Mouse (Mus musculus): ENCODE measurements around the gene Speg. TPM values are rescaled to one million over a fixed set of nuclear protein-coding genes. Genes with fewer than 3 reads are reported as not detected.

Gene Speg
- polyA plus RNA-seq, 1 experiment from 2014 or later: 53.4 TPM

DNA sequence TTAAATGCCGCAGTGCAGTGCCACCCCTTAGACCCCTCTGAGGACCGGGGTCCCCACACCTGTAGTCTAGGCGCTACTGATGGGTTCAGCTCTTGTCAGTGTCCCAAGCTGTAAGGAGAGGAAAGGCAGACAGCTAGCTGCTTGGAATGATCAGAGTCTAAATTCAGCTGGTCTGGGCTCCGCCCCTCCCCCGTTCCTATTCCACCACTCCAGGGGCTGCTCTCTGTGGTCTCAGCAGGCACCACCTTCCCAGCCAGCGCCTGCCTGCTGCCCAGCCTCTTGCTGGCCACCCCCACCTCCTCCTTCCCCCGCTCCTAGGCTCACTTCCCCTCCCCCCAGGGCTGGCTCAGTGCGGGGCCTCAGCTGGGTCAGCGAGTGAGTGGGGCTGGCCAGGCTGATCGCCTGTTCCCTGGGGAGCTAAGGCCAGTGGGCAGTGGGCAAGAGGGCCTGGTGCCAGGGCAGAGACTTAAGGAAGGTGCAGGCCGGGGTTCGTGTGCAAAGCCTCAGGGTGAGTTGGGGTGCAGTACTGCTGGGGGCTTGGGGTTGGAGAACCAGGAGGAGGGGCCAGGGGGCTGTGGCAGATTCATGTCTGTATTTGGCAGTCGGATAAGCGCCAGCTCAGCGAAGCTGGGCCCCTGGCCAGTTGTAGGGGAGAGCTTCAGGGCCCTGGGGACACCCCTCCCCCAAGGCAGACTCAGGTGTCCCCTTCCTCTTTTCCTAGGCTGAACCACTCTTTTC lies 24.8 kb downstream of the Speg start:
- H3K4me1 ChIP-seq (ENCODE audit: control insufficient read depth in 2 of 2, insufficient read depth in 2 of 2, low read length in 2 of 2): peaks cover 26 to 52% of the 10 kb centered on the region in 2 experiments
- ATAC-seq (ENCODE audit: insufficient number of reproducible peaks, insufficient read depth, low FRiP score, low read depth): peak; percentile 88
- H3K36me3 ChIP-seq (ENCODE audit: control insufficient read depth, insufficient read depth, low read length): peaks cover 68% of the 10 kb centered on the region

DNA sequence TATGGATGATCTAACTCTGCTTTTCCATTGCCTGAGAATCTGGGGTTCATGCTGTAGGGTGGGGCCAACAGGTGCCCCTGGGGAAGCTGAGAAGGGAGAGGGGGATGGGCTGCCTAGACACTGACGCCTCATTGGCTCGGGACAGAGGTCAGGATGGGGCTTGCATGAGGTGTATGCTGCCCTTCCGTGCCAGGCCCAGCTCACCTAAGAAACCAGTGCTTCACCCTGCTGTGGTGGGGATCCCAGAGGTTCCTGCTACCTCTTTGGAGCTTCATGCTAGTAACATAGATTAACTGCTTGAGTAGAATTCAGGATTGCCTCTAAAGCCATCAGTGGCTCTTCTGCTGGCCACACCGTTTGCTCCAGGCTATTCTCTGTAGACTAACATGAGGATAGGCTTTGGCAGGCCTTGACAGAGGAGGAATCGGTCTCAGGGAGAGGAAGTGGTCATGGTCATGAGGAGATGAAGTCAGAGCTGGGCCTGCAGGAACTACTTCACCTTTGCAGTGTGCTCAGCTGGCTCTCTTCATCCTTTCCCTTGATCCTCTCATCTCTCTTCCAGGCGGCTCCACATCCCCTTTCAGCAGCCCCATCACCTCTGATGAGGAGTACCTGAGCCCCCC lies 25.5 kb downstream of the Speg start:
- peak overlapping the region; percentile 39 to 48 for H3K4me3 ChIP-seq (ENCODE audit: control insufficient read depth in 1 of 2, insufficient read depth in 1 of 2, low read depth in 1 of 2, low read length in 2 of 2)
- peaks cover 26 to 52% of the 10 kb centered on the region in 2 experiments for H3K4me1 ChIP-seq (ENCODE audit: control insufficient read depth in 2 of 2, insufficient read depth in 2 of 2, low read length in 2 of 2)
- H3K36me3 ChIP-seq (ENCODE audit: control insufficient read depth, insufficient read depth, low read length): peaks cover 68% of the 10 kb centered on the region
- WGBS: 19% methylated on average over 6 of the region's 6 CpGs
- no peak for ATAC-seq (ENCODE audit: insufficient number of reproducible peaks, insufficient read depth, low FRiP score, low read depth)
- H3K27ac ChIP-seq (replicated peaks in 1 of 2; ENCODE audit: control insufficient read depth in 1 of 2, insufficient read depth in 1 of 2, low read depth in 2 of 2, low read length in 2 of 2): peak overlapping the region; percentile 96 to 100
- H3K27me3 ChIP-seq (ENCODE audit: control insufficient read depth, insufficient read depth, low read length): no peaks in the 10 kb centered on the region
- no peaks in the 10 kb centered on the region for H3K9me3 ChIP-seq (ENCODE audit: control insufficient read depth, low read length)
- peak overlapping the region; percentile 82 for H3K4me2 ChIP-seq (ENCODE audit: low read length)
- H3K9ac ChIP-seq (ENCODE audit: low read length): peak overlapping the region; percentile 79

More for the DNA sequence above, 24.8 kb downstream of the Speg start:
- Histone ChIP-seq H3K27ac (replicated peaks in 1 of 2; ENCODE audit: control insufficient read depth in 1 of 2, insufficient read depth in 1 of 2, low read depth in 2 of 2, low read length in 2 of 2) (peak overlapping the region; percentile 99 to 100), H3K4me3 (ENCODE audit: control insufficient read depth in 1 of 2, insufficient read depth in 1 of 2, low read depth in 1 of 2, low read length in 2 of 2) (peak overlapping the region; percentile 39 to 48), H3K9me3 (ENCODE audit: control insufficient read depth, low read length) (no peaks in the 10 kb centered on the region), H3K4me2 (ENCODE audit: low read length) (peak overlapping the region; percentile 82), H3K9ac (ENCODE audit: low read length) (peak overlapping the region; percentile 79), H3K27me3 (ENCODE audit: control insufficient read depth, insufficient read depth, low read length) (no peaks in the 10 kb centered on the region)
- 6% methylated on average over 14 of the region's 15 CpGs for WGBS

DNA sequence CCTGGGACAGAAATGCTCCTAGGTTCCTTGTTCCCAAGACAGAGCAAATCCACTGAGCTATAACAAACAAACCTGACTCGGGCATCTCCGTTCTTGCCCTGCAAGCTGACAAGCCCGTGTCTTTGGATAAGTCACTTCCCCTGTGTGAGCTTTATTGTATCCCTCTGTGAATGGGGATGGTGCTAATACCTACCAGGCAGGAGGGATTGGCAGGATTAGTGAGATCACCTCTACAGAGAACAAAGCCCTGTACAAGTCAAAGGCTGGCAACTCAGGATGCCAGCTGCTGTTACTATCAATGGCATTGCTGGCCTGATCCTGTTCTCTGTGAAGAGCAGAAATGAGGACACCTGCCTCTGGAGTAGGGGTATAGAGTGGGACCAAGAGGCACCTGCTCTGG lies 30.4 kb downstream of the Speg start:
- 84% methylated on average over 3 of the region's 3 CpGs for WGBS

DNA sequence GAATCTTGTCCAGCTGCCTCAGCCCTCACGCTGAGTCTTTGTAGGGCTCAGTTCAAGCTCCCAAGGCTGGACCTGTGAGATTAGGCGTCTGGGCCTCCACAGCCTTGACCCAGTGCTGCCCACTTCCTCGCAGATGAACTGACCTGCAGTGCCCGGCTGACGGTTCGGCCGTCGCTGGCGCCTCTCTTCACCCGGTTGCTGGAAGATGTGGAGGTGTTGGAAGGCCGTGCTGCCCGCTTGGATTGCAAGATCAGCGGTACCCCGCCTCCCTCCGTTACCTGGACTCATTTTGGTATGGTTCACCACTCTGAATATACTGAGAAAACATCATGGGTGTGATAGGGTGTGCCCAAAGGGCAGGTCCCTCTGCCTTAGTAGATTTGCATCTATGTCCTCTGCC lies 31.1 kb downstream of the Speg start:
- peak overlapping the region in 1 of 2 experiments; percentile 87; a peak in 2 of 4 replicates for H3K27ac ChIP-seq (replicated peaks in 1 of 2; ENCODE audit: control insufficient read depth in 1 of 2, insufficient read depth in 1 of 2, low read depth in 2 of 2, low read length in 2 of 2)

More for the DNA sequence above, 30.4 kb downstream of the Speg start:
- ATAC-seq (ENCODE audit: insufficient number of reproducible peaks, insufficient read depth, low FRiP score, low read depth): no peak
- peaks cover 89% of the 10 kb centered on the region for H3K36me3 ChIP-seq (ENCODE audit: control insufficient read depth, insufficient read depth, low read length)
- H3K9ac ChIP-seq (ENCODE audit: low read length): no peak overlapping the region
- no peak overlapping the region for H3K4me2 ChIP-seq (ENCODE audit: low read length)
- H3K27ac ChIP-seq (replicated peaks in 1 of 2; ENCODE audit: control insufficient read depth in 1 of 2, insufficient read depth in 1 of 2, low read depth in 2 of 2, low read length in 2 of 2): no peak overlapping the region
- H3K9me3 ChIP-seq (ENCODE audit: control insufficient read depth, low read length): no peaks in the 10 kb centered on the region
- H3K27me3 ChIP-seq (ENCODE audit: control insufficient read depth, insufficient read depth, low read length): no peaks in the 10 kb centered on the region
- H3K4me3 ChIP-seq (ENCODE audit: control insufficient read depth in 1 of 2, insufficient read depth in 1 of 2, low read depth in 1 of 2, low read length in 2 of 2): no peak overlapping the region
- H3K4me1 ChIP-seq (ENCODE audit: control insufficient read depth in 2 of 2, insufficient read depth in 2 of 2, low read length in 2 of 2): peaks cover 29 to 50% of the 10 kb centered on the region in 2 experiments

DNA sequence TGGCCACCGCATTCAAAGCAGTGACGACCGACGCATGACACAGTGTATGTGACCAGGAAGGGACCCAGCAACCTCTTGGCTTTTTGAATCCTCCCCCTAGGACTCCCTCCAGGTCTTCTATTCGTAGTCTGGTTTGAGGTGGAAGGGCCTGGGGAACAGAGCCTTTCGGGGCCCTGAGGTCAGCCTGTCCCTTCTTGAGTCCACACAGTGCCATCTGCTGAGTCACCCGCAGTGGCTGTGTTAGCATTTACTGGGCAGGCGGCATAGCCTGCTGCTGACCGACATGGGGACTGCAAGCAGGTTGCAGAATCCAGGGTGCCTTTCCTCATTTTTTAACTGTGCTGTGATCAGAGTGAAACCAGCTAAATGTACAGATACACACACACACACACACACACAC lies 32.0 kb downstream of the Speg start:
- Histone ChIP-seq H3K4me1 (ENCODE audit: control insufficient read depth in 2 of 2, insufficient read depth in 2 of 2, low read length in 2 of 2) (peaks cover 21 to 38% of the 10 kb centered on the region in 2 experiments), H3K27ac (replicated peaks in 1 of 2; ENCODE audit: control insufficient read depth in 1 of 2, insufficient read depth in 1 of 2, low read depth in 2 of 2, low read length in 2 of 2) (peak overlapping the region; percentile 87 to 96), H3K36me3 (ENCODE audit: control insufficient read depth, insufficient read depth, low read length) (peaks cover 91% of the 10 kb centered on the region), H3K27me3 (ENCODE audit: control insufficient read depth, insufficient read depth, low read length) (no peaks in the 10 kb centered on the region), H3K9me3 (ENCODE audit: control insufficient read depth, low read length) (no peaks in the 10 kb centered on the region), H3K4me2 (ENCODE audit: low read length) (no peak overlapping the region), H3K4me3 (ENCODE audit: control insufficient read depth in 1 of 2, insufficient read depth in 1 of 2, low read depth in 1 of 2, low read length in 2 of 2) (no peak overlapping the region), H3K9ac (ENCODE audit: low read length) (peak overlapping the region; percentile 59; the same call in 1 of the 2 replicates)
- WGBS: 78% methylated on average over 9 of the region's 9 CpGs
- ATAC-seq (ENCODE audit: insufficient number of reproducible peaks, insufficient read depth, low FRiP score, low read depth): no peak

More for the DNA sequence above, 31.1 kb downstream of the Speg start:
- Histone ChIP-seq H3K4me2 (ENCODE audit: low read length) (no peak overlapping the region), H3K4me3 (ENCODE audit: control insufficient read depth in 1 of 2, insufficient read depth in 1 of 2, low read depth in 1 of 2, low read length in 2 of 2) (no peak overlapping the region), H3K9ac (ENCODE audit: low read length) (no peak overlapping the region), H3K9me3 (ENCODE audit: control insufficient read depth, low read length) (no peaks in the 10 kb centered on the region), H3K27me3 (ENCODE audit: control insufficient read depth, insufficient read depth, low read length) (no peaks in the 10 kb centered on the region), H3K4me1 (ENCODE audit: control insufficient read depth in 2 of 2, insufficient read depth in 2 of 2, low read length in 2 of 2) (peaks cover 24 to 44% of the 10 kb centered on the region in 2 experiments), H3K36me3 (ENCODE audit: control insufficient read depth, insufficient read depth, low read length) (peaks cover 91% of the 10 kb centered on the region)
- ATAC-seq (ENCODE audit: insufficient number of reproducible peaks, insufficient read depth, low FRiP score, low read depth): no peak
- WGBS: 87% methylated on average over 15 of the region's 15 CpGs

DNA sequence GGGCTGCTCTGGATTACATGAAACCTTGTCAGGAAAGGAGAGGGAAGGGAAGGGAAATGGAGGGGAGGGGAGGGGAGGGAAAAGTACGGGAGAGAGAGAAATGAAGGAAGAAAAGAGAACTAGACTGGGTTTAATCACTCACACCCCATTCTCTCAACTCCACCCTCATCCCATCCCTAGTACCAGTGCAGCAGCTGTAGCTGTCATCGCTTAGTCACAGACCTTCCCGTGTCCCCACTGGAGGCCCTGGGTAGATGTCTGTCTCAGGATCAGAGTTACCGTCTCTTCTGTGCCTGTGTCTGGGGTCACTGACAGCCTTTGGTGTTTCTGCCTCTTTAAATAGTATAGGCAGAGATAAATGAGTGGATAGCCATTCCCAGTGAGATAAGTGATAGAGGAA lies 33.1 kb downstream of the Speg start:
- ATAC-seq (ENCODE audit: insufficient number of reproducible peaks, insufficient read depth, low FRiP score, low read depth): peak; percentile 62

DNA sequence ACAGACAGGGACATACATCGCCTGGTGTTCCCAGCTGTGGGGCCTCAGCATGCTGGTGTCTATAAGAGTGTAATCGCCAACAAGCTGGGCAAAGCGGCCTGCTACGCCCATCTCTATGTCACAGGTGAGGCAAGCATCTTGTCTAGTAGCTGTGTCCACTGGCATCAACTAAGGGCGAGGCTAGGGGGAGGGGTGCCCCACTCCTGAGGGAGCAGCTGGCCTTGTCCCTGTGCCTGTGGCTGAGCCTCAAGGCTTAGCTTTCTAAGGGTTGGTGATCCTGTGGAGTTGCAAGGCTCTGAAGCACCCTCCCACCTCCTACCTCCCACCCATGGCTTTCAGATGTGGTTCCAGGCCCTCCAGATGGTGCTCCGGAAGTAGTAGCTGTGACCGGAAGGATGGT lies 34.9 kb downstream of the Speg start:
- Histone ChIP-seq H3K4me1 (ENCODE audit: control insufficient read depth in 2 of 2, insufficient read depth in 2 of 2, low read length in 2 of 2) (peaks cover 25 to 37% of the 10 kb centered on the region in 2 experiments), H3K27me3 (ENCODE audit: control insufficient read depth, insufficient read depth, low read length) (no peaks in the 10 kb centered on the region), H3K4me3 (ENCODE audit: control insufficient read depth in 1 of 2, insufficient read depth in 1 of 2, low read depth in 1 of 2, low read length in 2 of 2) (no peak overlapping the region), H3K4me2 (ENCODE audit: low read length) (no peak overlapping the region), H3K9ac (ENCODE audit: low read length) (no peak overlapping the region), H3K36me3 (ENCODE audit: control insufficient read depth, insufficient read depth, low read length) (peaks cover 89% of the 10 kb centered on the region), H3K27ac (replicated peaks in 1 of 2; ENCODE audit: control insufficient read depth in 1 of 2, insufficient read depth in 1 of 2, low read depth in 2 of 2, low read length in 2 of 2) (no peak overlapping the region), H3K9me3 (ENCODE audit: control insufficient read depth, low read length) (no peaks in the 10 kb centered on the region)
- no peak for ATAC-seq (ENCODE audit: insufficient number of reproducible peaks, insufficient read depth, low FRiP score, low read depth)
- WGBS: 83% methylated on average over 7 of the region's 7 CpGs

More for the DNA sequence above, 33.1 kb downstream of the Speg start:
- WGBS: 5% methylated on average over 4 of the region's 4 CpGs
- Histone ChIP-seq H3K9ac (ENCODE audit: low read length) (no peak overlapping the region), H3K4me3 (ENCODE audit: control insufficient read depth in 1 of 2, insufficient read depth in 1 of 2, low read depth in 1 of 2, low read length in 2 of 2) (no peak overlapping the region), H3K27me3 (ENCODE audit: control insufficient read depth, insufficient read depth, low read length) (no peaks in the 10 kb centered on the region), H3K36me3 (ENCODE audit: control insufficient read depth, insufficient read depth, low read length) (peaks cover 91% of the 10 kb centered on the region), H3K4me2 (ENCODE audit: low read length) (no peak overlapping the region), H3K4me1 (ENCODE audit: control insufficient read depth in 2 of 2, insufficient read depth in 2 of 2, low read length in 2 of 2) (peaks cover 22 to 36% of the 10 kb centered on the region in 2 experiments), H3K27ac (replicated peaks in 1 of 2; ENCODE audit: control insufficient read depth in 1 of 2, insufficient read depth in 1 of 2, low read depth in 2 of 2, low read length in 2 of 2) (peak overlapping the region; percentile 87 to 96), H3K9me3 (ENCODE audit: control insufficient read depth, low read length) (no peaks in the 10 kb centered on the region)

Data from heart, embryonic 14.5 days (tissue).